Mouse (Mus musculus) bone marrow macrophage, adult 2 months (primary cell): ENCODE data around the gene Kif2c.

Source experiments
- CTCF ChIP-seq: IDR thresholded peaks from 2 replicates; pipeline ENCODE4 v1.5.1; 2012; ENCODE audit warnings: low read depth, mild to moderate bottlenecking, low read length, moderate library complexity
- POLR2A ChIP-seq: IDR thresholded peaks from 2 replicates; pipeline ENCODE4 v1.6.1; 2012; ENCODE audit warnings: mild to moderate bottlenecking, low read depth, low read length, borderline replicate concordance

- TF ChIP-seq CTCF (no peak), POLR2A (no peak)
Observed at GRCm38 (mm10) chr4:117220741-117221515, 38.5 kb upstream of the Kif2c start.
